Mouse (Mus musculus) c-Kit-negative CD71-positive TER-119-positive erythroid progenitor cells, embryonic 14.5 days (primary cell): ENCODE data around the gene Trim29.

Experiments
- DNase-seq: peaks from one replicate; pipeline ENCODE4 v3.0.0-alpha.2; 2013; ENCODE audit warnings: low read depth, low spot score

Gene Trim29

GRCm38 (mm10) chr9:43313805-43314204, 3.2 kb downstream of the Trim29 start:
- no peak for DNase-seq

GRCm38 (mm10) chr9:43315320-43315950, 4.8 kb downstream of the Trim29 start:
- no peak for DNase-seq

- no peak for DNase-seq
Observed at GRCm38 (mm10) chr9:43316466-43316865, 5.8 kb downstream of the Trim29 start.

- no peak for DNase-seq
Observed at GRCm38 (mm10) chr9:43318661-43319060, 8.0 kb downstream of the Trim29 start.

- DNase-seq = no peak
Observed at GRCm38 (mm10) chr9:43321951-43322350, 11.3 kb downstream of the Trim29 start.

- no peak for DNase-seq
Observed at GRCm38 (mm10) chr9:43322666-43323065, 12.0 kb downstream of the Trim29 start.

- DNase-seq = no peak
Observed at GRCm38 (mm10) chr9:43325486-43325885, 14.8 kb downstream of the Trim29 start.

- DNase-seq = no peak
Observed at GRCm38 (mm10) chr9:43326015-43326631, 15.5 kb downstream of the Trim29 start.

- no peak for DNase-seq
Observed at GRCm38 (mm10) chr9:43327182-43328129, 16.8 kb downstream of the Trim29 start.

GRCm38 (mm10) chr9:43330426-43330825, 19.8 kb downstream of the Trim29 start:
- DNase-seq = no peak

GRCm38 (mm10) chr9:43331476-43332471, 21.1 kb downstream of the Trim29 start:
- DNase-seq = no peak

GRCm38 (mm10) chr9:43334476-43334875, 23.8 kb downstream of the Trim29 start:
- DNase-seq = no peak

GRCm38 (mm10) chr9:43337636-43338035, 27.0 kb downstream of the Trim29 start:
- no peak for DNase-seq

GRCm38 (mm10) chr9:43338067-43338466, 27.4 kb downstream of the Trim29 start:
- DNase-seq = no peak

GRCm38 (mm10) chr9:43339614-43340020, 29.0 kb downstream of the Trim29 start:
- DNase-seq = peak; percentile 17

GRCm38 (mm10) chr9:43350089-43350488, 39.4 kb downstream of the Trim29 start:
- DNase-seq = no peak

- no peak for DNase-seq
Observed at GRCm38 (mm10) chr9:43351015-43351414, 40.4 kb downstream of the Trim29 start.

GRCm38 (mm10) chr9:43357011-43357410, 46.4 kb downstream of the Trim29 start:
- DNase-seq = no peak

GRCm38 (mm10) chr9:43358591-43359323, 48.1 kb downstream of the Trim29 start:
- no peak for DNase-seq

- no peak for DNase-seq
Observed at GRCm38 (mm10) chr9:43368781-43369180, 58.1 kb downstream of the Trim29 start.
